Mouse (Mus musculus): ENCODE data around the gene Slc9a3r2. TPM values are rescaled to one million over a fixed set of nuclear protein-coding genes. Genes with fewer than 3 reads are reported as not detected.

The Slc9a3r2 gene
- 28.1 and 31.2 TPM in 2 replicates for polyA plus RNA-seq (2015; fragmentation: Nextera tagmentation; extraction: Ambion mirVana)

DNA sequence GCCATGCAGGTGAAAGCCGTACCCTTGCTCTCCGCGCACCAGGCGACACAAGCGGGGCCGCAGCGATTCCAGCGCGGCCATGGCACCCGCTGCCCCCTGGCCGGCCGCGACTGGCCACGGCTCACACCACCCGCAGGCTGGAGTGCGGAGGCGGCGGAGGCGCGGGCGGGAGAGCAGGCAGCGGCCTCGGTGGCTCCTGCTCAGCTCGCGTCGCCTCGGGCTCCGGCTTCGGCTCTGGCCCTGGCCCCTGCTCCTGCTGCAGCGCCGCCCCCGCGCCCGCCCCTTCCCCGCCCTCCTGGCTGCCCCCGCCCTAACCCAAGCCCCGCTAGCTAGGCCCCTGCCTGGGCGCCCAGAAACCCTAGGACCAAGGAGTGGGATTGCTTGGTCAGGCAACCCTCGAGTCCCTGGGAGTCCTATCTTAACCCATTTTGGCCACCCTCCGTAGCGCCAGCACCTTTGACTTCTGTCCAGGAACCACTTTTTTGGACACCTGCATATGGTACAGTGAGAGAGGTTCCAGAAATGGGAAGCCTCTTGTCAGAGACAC lies at the start of gene Slc9a3r2:
Slc9a3r2 (minus strand) TSS at position 258 of the 547 bp plus-strand sequence.
- peak within 1 kb of the TSS; percentile 71 for H3K4me3 ChIP-seq (replicated peaks; ENCODE audit: low read length)
- no peaks in the 10 kb centered on the region for H3K27me3 ChIP-seq (replicated peaks; ENCODE audit: control insufficient read depth, insufficient read depth, low read length)
- peak; percentile 75 for ATAC-seq
- peak within 1 kb of the TSS; percentile 84 for H3K9ac ChIP-seq (replicated peaks; ENCODE audit: low read depth, low read length)
- no peaks in the 10 kb centered on the region for H3K9me3 ChIP-seq (ENCODE audit: control insufficient read depth, low read length)
- H3K4me1 ChIP-seq (replicated peaks; ENCODE audit: control insufficient read depth, insufficient read depth, low read length): peaks cover 16% of the 10 kb centered on the region
- no peaks in the 10 kb centered on the region for H3K36me3 ChIP-seq (ENCODE audit: control insufficient read depth, insufficient read depth)
- 2% methylated on average over 29 of the region's 41 CpGs for WGBS
- H3K27ac ChIP-seq (ENCODE audit: low read length): no peak within 1 kb of the TSS
- H3K4me2 ChIP-seq (ENCODE audit: low read length): peak within 1 kb of the TSS; percentile 100

DNA sequence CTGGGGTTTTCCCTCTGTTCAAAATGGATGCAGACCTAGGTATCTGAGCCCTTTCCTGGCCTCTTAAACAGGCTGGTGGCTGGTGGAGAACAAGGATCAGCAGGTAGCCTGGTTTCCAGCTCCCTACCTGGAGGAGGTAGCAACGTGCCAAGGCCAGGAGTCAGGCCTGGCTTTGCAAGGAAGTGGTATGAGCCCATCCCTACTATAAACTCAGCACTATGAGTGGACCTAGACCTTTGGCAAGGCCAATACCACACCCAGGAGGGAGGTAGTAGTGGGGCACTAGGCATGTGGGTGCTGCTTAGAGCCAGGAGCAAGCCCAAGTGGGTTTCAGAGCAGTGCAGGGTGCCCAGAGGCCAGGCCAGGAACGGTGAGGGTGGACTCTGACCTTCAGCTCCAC lies 49.3 kb upstream of the Slc9a3r2 start:
- ATAC-seq: no peak
- 85% methylated on average over 2 of the region's 2 CpGs for WGBS

DNA sequence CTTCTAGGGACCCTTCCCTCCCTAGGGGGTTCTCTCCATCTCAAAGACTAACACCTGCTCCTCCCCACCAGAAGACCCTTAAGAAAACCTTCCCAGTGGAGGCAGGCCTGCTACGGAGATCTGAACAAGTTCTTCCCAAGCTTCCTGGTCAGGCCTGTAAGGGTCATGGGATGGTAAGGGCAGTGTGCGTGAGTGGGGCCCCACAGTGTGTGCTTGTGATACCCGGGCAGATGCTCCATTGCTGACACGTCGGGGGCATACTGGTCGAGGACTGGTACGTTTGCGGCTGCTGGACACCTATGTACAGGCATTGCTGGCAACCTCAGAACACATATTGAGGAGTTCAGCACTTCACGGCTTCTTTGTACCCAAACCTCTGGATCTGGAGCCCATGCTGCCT lies 48.6 kb upstream of the Slc9a3r2 start:
- Histone ChIP-seq H3K9ac (replicated peaks; ENCODE audit: low read depth, low read length) (no peak overlapping the region), H3K4me3 (replicated peaks; ENCODE audit: low read length) (no peak overlapping the region), H3K9me3 (ENCODE audit: control insufficient read depth, low read length) (no peaks in the 10 kb centered on the region), H3K4me2 (ENCODE audit: low read length) (no peak overlapping the region), H3K36me3 (ENCODE audit: control insufficient read depth, insufficient read depth) (peaks cover 17% of the 10 kb centered on the region), H3K4me1 (replicated peaks; ENCODE audit: control insufficient read depth, insufficient read depth, low read length) (peaks cover 15% of the 10 kb centered on the region), H3K27me3 (replicated peaks; ENCODE audit: control insufficient read depth, insufficient read depth, low read length) (no peaks in the 10 kb centered on the region), H3K27ac (ENCODE audit: low read length) (no peak overlapping the region)
- ATAC-seq: no peak
- 74% methylated on average over 9 of the region's 9 CpGs for WGBS

More for the DNA sequence above, 49.3 kb upstream of the Slc9a3r2 start:
- Histone ChIP-seq H3K4me1 (replicated peaks; ENCODE audit: control insufficient read depth, insufficient read depth, low read length) (peaks cover 15% of the 10 kb centered on the region), H3K4me2 (ENCODE audit: low read length) (no peak overlapping the region), H3K36me3 (ENCODE audit: control insufficient read depth, insufficient read depth) (peaks cover 23% of the 10 kb centered on the region), H3K27me3 (replicated peaks; ENCODE audit: control insufficient read depth, insufficient read depth, low read length) (no peaks in the 10 kb centered on the region), H3K9ac (replicated peaks; ENCODE audit: low read depth, low read length) (no peak overlapping the region), H3K27ac (ENCODE audit: low read length) (no peak overlapping the region), H3K4me3 (replicated peaks; ENCODE audit: low read length) (no peak overlapping the region), H3K9me3 (ENCODE audit: control insufficient read depth, low read length) (no peaks in the 10 kb centered on the region)

DNA sequence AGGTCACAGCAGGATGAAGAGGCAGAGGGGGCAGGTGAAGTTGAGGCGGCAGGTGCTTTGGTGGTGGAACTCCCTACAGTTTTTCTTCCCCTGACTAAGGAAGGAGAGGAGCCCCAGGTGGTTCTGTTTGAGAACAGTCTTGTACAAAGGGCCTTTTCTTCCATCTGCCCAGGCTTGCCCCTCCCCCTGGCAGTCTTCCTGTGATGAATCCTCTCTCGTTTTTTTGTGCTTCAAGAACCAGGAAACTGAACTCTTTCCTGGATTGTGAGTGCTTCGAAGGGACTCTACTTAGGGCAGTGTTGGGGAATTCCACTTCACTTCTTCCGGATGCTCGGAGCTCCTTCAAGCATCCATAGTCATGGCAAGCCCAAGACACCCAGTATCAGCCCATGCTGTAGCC lies 47.9 kb upstream of the Slc9a3r2 start:
- H3K36me3 ChIP-seq (ENCODE audit: control insufficient read depth, insufficient read depth): peaks cover 17% of the 10 kb centered on the region
- H3K27ac ChIP-seq (ENCODE audit: low read length): no peak overlapping the region
- no peak overlapping the region for H3K4me2 ChIP-seq (ENCODE audit: low read length)
- no peaks in the 10 kb centered on the region for H3K27me3 ChIP-seq (replicated peaks; ENCODE audit: control insufficient read depth, insufficient read depth, low read length)
- no peak for ATAC-seq
- H3K9me3 ChIP-seq (ENCODE audit: control insufficient read depth, low read length): no peaks in the 10 kb centered on the region
- 12% methylated on average over 5 of the region's 5 CpGs for WGBS
- no peak overlapping the region for H3K9ac ChIP-seq (replicated peaks; ENCODE audit: low read depth, low read length)
- H3K4me3 ChIP-seq (replicated peaks; ENCODE audit: low read length): no peak overlapping the region
- H3K4me1 ChIP-seq (replicated peaks; ENCODE audit: control insufficient read depth, insufficient read depth, low read length): peaks cover 15% of the 10 kb centered on the region

DNA sequence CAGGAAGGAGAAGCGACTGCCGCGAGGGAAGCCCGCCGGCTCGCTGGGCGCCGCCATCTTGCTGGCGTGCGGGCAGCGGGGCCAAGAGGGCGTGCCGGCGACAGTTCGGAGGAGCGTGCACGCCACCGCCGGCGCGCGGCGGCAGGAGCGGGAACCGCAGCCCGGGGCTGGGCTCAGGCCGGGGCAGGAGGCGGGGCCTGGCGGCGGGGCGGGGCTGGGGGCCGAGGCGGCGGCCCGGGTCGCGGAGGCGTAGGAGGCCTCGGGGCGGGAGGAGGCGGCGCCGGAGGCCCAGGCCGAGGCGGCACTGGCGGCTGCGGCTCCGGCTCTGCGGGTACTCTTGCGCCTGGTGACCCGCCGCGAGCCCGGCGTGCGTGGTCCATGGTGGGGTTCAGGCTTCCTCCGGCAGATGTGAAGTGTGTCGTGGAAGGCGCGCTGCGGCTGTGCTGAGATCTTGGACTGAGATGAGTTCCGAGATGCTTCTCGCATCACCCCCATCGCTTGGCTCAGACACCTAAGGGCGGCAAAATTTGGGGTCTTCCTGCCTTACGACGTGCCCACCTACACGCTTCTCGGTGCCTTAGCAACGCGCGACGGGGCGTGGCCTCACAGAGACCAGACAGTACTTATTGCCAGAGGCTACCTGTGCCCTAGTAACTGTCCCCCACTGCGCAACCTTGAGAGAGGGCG lies 46.0 kb upstream of the Slc9a3r2 start, which contains the start of the genes Gfer and Noxo1:
Gfer (minus strand) TSS at position 146 of the 687 bp plus-strand sequence.
Noxo1 (plus strand) TSS at position 224 of the 687 bp plus-strand sequence.
- peak; percentile 91 for ATAC-seq
- under 1% methylated on average over 74 of the region's 76 CpGs for WGBS
- Histone ChIP-seq H3K27ac (ENCODE audit: low read length) (peak within 1 kb of the TSS; percentile 90), H3K4me3 (replicated peaks; ENCODE audit: low read length) (peak within 1 kb of the TSS; percentile 79), H3K4me2 (ENCODE audit: low read length) (peak within 1 kb of the TSS; percentile 70), H3K36me3 (ENCODE audit: control insufficient read depth, insufficient read depth) (peaks cover 5% of the 10 kb centered on the region), H3K9me3 (ENCODE audit: control insufficient read depth, low read length) (no peaks in the 10 kb centered on the region), H3K9ac (replicated peaks; ENCODE audit: low read depth, low read length) (peak within 1 kb of the TSS; percentile 87), H3K27me3 (replicated peaks; ENCODE audit: control insufficient read depth, insufficient read depth, low read length) (no peaks in the 10 kb centered on the region), H3K4me1 (replicated peaks; ENCODE audit: control insufficient read depth, insufficient read depth, low read length) (peaks cover 15% of the 10 kb centered on the region)

DNA sequence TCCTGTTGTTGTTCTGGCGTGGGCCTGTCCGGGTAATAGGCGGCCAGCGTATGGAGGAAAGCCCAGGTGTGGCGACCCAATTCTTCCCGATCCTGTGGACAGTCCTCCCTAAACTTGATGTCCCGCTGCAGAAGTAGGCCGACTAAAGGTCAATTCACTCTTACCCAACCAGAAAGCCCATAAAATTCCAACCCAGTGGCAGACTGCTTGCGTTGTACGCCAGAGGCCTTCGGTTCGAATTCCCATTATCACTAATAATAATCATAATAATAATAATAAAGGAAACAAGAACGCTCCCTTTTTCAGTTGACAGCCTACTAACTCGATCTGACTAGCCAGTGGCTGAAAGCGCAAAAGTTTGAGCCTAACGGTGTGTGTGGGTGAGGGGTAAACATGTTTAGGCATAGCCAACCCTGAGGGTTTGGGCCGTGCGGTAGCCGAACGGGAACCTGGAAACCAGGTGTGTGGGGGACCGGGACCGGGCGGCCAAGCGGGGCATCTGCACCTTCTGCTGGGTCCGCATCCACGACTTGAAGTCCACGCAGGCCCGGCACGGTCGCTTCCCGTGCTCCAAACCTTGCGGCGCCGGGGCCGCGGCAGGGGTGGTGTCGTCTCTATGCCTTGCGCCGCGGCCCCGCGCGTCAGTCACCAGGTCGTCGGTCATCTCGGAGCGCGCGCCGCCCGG lies 45.3 kb upstream of the Slc9a3r2 start:
- WGBS: 6% methylated on average over 51 of the region's 51 CpGs
- peak; percentile 43 for ATAC-seq

DNA sequence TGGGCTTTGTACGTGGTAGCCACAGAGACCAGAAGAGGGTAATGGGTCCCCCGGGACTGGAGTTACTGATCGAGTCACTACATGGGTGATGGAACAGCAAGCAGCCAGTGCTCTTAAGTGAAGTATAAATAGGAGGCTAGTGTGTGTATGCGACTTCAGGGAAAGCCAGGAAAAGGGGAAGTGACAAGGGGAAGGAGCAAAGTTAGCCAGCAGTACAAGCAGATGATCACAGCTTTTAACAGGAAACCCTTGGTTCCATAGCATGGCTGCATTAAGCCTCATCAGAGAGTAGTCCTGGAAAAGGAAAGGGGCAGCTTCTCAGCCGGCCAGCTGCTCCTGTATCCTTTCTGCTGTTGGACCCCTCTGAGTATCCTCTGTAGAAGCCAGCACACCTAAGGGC lies 42.3 kb upstream of the Slc9a3r2 start:
- ATAC-seq: no peak
- Histone ChIP-seq H3K36me3 (ENCODE audit: control insufficient read depth, insufficient read depth) (no peaks in the 10 kb centered on the region), H3K27me3 (replicated peaks; ENCODE audit: control insufficient read depth, insufficient read depth, low read length) (peaks cover 14% of the 10 kb centered on the region), H3K4me2 (ENCODE audit: low read length) (no peak overlapping the region), H3K9ac (replicated peaks; ENCODE audit: low read depth, low read length) (no peak overlapping the region), H3K4me3 (replicated peaks; ENCODE audit: low read length) (no peak overlapping the region), H3K9me3 (ENCODE audit: control insufficient read depth, low read length) (no peaks in the 10 kb centered on the region), H3K4me1 (replicated peaks; ENCODE audit: control insufficient read depth, insufficient read depth, low read length) (peaks cover 39% of the 10 kb centered on the region), H3K27ac (ENCODE audit: low read length) (no peak overlapping the region)
- 88% methylated on average over 5 of the region's 5 CpGs for WGBS

More for the DNA sequence above, 45.3 kb upstream of the Slc9a3r2 start:
- H3K27me3 ChIP-seq (replicated peaks; ENCODE audit: control insufficient read depth, insufficient read depth, low read length): no peaks in the 10 kb centered on the region
- peaks cover 19% of the 10 kb centered on the region for H3K4me1 ChIP-seq (replicated peaks; ENCODE audit: control insufficient read depth, insufficient read depth, low read length)
- no peaks in the 10 kb centered on the region for H3K9me3 ChIP-seq (ENCODE audit: control insufficient read depth, low read length)
- H3K4me3 ChIP-seq (replicated peaks; ENCODE audit: low read length): peak overlapping the region; percentile 79
- peak overlapping the region; percentile 87 for H3K9ac ChIP-seq (replicated peaks; ENCODE audit: low read depth, low read length)
- peak overlapping the region; percentile 70 for H3K4me2 ChIP-seq (ENCODE audit: low read length)
- no peaks in the 10 kb centered on the region; the same call in none of the 2 replicates for H3K36me3 ChIP-seq (ENCODE audit: control insufficient read depth, insufficient read depth)
- H3K27ac ChIP-seq (ENCODE audit: low read length): peak overlapping the region; percentile 90

DNA sequence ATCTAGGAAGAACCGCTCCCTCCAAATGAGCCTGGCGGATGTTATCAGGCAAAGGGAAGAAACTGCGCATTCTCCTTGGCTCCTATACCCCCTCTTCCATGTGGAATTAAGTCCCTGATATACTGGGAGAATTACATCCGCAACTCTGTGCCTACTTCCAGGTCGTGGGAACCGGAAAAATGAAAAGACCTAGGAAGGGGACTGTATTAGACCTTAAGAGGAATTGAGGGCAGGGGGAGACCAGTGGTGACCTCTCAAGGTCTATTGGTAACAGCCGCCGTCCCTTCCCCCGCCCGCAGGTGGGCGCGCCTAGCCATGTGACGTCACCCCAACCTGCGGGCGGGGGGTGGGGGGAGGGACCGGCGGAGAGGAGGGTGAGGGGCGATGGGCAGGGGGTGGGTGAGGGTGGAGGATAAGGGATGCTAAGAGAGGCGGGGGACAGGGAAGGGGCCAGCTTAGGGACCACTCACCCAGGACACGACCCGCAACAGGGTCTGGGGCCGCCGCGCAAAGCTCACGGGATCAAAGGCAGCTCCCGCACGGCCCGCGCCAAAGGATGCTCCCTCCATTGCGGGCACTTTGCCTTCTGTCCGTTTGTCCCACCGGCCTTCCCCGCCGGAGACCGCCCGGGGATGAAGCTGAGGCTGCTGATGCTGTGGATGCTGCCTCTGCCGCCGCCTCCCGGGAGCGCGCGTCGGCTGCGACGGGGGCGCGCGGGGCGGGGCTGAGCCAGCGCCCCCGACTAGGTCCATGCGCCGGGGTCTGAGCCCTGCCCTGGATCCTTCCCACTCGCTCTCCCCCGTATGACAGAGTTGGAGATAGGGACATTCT lies 39.3 kb upstream of the Slc9a3r2 start, which contains the start of gene Syngr3:
Syngr3 (minus strand) TSS at position 705 of the 831 bp plus-strand sequence.
- Histone ChIP-seq H3K4me1 (replicated peaks; ENCODE audit: control insufficient read depth, insufficient read depth, low read length) (peaks cover 28% of the 10 kb centered on the region), H3K36me3 (ENCODE audit: control insufficient read depth, insufficient read depth) (no peaks in the 10 kb centered on the region), H3K27ac (ENCODE audit: low read length) (peak within 1 kb of the TSS; percentile 78), H3K4me2 (ENCODE audit: low read length) (peak within 1 kb of the TSS; percentile 68), H3K4me3 (replicated peaks; ENCODE audit: low read length) (peak within 1 kb of the TSS; percentile 90), H3K9ac (replicated peaks; ENCODE audit: low read depth, low read length) (peak within 1 kb of the TSS; percentile 98), H3K9me3 (ENCODE audit: control insufficient read depth, low read length) (no peaks in the 10 kb centered on the region), H3K27me3 (replicated peaks; ENCODE audit: control insufficient read depth, insufficient read depth, low read length) (peaks cover 14% of the 10 kb centered on the region)
- ATAC-seq: peak; percentile 70
- under 1% methylated on average over 52 of the region's 55 CpGs for WGBS

Data from forebrain, embryonic 16.5 days (tissue).